Mouse (Mus musculus): ENCODE data around the gene Btbd11. TPM values are rescaled to one million over a fixed set of nuclear protein-coding genes. Genes with fewer than 3 reads are reported as not detected.
A peak's percentile ranks its signal among the peaks of the same experiment; 100 is the strongest.

Btbd11 gene
- polyA plus RNA-seq, 1 experiment = 4.9 TPM

DNA sequence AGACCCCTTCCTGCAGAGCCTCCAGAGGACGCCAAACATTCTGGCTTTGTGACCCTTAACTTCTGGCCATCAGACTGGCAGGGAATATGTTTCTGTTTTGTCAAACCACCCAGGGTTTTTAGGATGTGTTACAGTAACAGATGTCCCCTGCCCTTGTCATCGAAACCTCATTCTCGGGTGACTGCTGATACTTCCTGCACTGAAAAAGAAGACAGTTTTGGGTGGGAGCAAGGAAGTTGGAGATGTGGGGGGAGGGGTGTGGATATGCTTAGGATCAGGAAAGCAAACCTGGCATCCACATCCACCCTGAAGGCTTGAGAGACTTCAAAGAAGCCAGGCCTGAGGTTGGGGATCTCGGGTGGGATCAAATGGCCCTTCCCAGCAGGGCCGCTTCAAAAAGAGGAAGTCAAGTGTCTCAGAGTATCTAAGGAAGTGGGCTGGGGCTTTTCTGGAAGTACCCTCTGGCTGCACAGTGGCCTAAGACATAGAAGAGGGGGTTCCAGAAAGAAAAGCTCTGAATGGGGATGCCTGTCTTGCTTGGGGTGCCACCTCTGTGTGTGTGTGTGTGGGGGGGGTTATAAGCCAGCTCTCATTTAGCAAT, 115.5 kb downstream of the Btbd11 start:
- peaks cover 8% of the 10 kb centered on the region for H3K4me1 ChIP-seq (ENCODE audit: control insufficient read depth, insufficient read depth, low read length)
- H3K36me3 ChIP-seq (ENCODE audit: control insufficient read depth, insufficient read depth, low read length, poor library complexity, severe bottlenecking) = no peaks in the 10 kb centered on the region
- TF ChIP-seq CTCF (IDR thresholded peaks at IDR 0.05; ENCODE audit: low read depth, low read length) (no peak), EP300 (IDR thresholded peaks at IDR 0.05; ENCODE audit: insufficient read depth, low read depth, low read length) (no peak), POLR2A (IDR thresholded peaks at IDR 0.05; ENCODE audit: insufficient read depth, low read length) (no peak)
- H3K9ac ChIP-seq (ENCODE audit: low read depth, poor library complexity, severe bottlenecking) = no peak overlapping the region
- 0 out of 2 replicates have a peak, but pooled peaks cover 3% of the 10 kb centered on the region for H3K9me3 ChIP-seq (replicated peaks; ENCODE audit: control insufficient read depth, insufficient read depth, low read length, poor library complexity, severe bottlenecking)
- H3K4me3 ChIP-seq (ENCODE audit: low read depth, low read length) = no peak overlapping the region
- no peak overlapping the region for H3K27ac ChIP-seq (ENCODE audit: insufficient read depth, low read length)
- no peaks in the 10 kb centered on the region for H3K27me3 ChIP-seq (ENCODE audit: control insufficient read depth, insufficient read depth, low read length, poor library complexity, severe bottlenecking)

DNA sequence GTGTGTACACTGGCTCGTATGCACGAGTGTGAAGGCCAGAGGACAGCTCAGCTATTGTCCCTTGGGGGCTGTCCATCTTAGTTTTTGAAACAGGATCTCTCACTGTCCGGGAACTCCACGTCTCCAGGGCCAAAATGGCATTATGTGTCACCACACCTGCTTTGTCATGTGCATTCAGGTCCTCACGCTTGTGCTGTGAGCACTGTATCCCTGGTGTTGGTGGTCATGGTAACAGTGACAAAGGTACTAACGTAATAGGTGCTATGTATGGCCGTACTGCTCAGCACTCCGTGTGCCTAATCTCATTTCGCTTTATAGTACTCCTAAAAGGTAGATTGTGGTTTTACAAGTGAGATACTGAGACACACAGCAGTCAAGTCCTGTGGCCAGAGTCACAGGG, 116.0 kb downstream of the Btbd11 start:
- Histone ChIP-seq H3K9ac (ENCODE audit: low read depth, poor library complexity, severe bottlenecking) (no peak overlapping the region), H3K27ac (ENCODE audit: insufficient read depth, low read length) (no peak overlapping the region), H3K9me3 (replicated peaks; ENCODE audit: control insufficient read depth, insufficient read depth, low read length, poor library complexity, severe bottlenecking) (0 out of 2 replicates have a peak, but pooled peaks cover 3% of the 10 kb centered on the region), H3K4me3 (ENCODE audit: low read depth, low read length) (no peak overlapping the region), H3K27me3 (ENCODE audit: control insufficient read depth, insufficient read depth, low read length, poor library complexity, severe bottlenecking) (no peaks in the 10 kb centered on the region), H3K4me1 (ENCODE audit: control insufficient read depth, insufficient read depth, low read length) (peaks cover 11% of the 10 kb centered on the region), H3K36me3 (ENCODE audit: control insufficient read depth, insufficient read depth, low read length, poor library complexity, severe bottlenecking) (no peaks in the 10 kb centered on the region)
- TF ChIP-seq POLR2A (IDR thresholded peaks at IDR 0.05; ENCODE audit: insufficient read depth, low read length) (no peak), CTCF (IDR thresholded peaks at IDR 0.05; ENCODE audit: low read depth, low read length) (no peak), EP300 (IDR thresholded peaks at IDR 0.05; ENCODE audit: insufficient read depth, low read depth, low read length) (no peak)

DNA sequence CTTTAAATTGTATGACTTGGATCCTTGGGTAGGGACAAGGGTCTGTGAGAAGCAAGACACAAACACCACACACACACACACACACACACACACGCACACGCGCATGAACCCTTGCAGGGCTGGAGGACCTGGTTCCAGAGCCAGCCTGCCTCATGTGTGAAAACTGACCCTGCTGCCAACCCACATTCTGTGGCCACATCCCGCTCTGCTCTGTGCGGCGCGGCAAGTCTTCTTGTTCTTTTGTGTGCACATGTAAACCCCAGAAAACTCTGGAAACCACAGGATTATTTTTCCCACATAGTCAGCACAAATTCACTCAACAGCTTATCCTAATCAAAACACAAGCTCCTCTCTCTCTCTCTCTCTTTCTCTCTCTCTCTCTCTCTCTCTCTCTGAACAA, 116.8 kb downstream of the Btbd11 start:
- TF ChIP-seq CTCF (IDR thresholded peaks at IDR 0.05; ENCODE audit: low read depth, low read length) = no peak
- no peak for TF ChIP-seq POLR2A (IDR thresholded peaks at IDR 0.05; ENCODE audit: insufficient read depth, low read length)
- TF ChIP-seq EP300 (IDR thresholded peaks at IDR 0.05; ENCODE audit: insufficient read depth, low read depth, low read length) = no peak
- no peak overlapping the region for H3K27ac ChIP-seq (ENCODE audit: insufficient read depth, low read length)

DNA sequence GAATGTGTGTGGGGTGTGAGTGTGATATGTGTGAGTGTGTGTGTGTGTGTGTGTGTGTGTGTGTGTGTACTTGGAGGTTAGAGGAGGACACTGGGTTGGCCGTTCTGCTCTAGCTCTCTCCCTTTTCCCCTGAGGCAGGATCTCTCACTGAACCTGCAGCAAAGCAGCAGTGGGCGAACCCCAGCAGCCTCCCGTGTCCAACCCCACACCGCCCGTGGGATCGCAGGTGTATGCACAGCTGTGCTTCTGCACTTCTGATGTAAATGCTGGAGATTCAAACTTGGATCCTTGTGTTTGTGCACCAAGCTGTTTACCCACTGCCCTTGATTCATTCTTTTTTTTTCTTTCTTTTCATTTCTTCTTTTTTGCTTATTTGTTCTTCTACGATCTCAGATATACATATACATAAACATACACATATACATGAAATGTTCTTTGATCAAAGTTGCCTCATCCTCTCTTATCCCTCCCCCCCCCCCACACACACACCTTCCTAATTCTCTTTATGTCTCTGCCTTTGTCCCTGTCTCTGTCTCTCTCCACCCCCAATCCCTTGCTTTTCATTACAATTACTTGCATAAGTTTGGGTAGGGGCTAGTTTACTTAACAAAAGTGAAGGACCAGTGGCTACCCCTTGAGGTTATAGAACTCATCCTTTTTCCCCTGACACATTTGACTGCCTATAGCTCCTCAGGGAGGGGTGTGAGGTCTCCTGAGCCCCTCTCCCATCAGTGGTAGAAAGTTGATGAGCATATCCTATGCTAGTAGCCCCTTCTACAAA, 120.8 kb downstream of the Btbd11 start:
- no peaks in the 10 kb centered on the region for H3K27me3 ChIP-seq (ENCODE audit: control insufficient read depth, insufficient read depth, low read length, poor library complexity, severe bottlenecking)
- H3K27ac ChIP-seq (ENCODE audit: insufficient read depth, low read length) = peak overlapping the region; percentile 5; the same call in 1 of the 2 replicates
- 0 out of 2 replicates have a peak, but pooled peaks cover 3% of the 10 kb centered on the region for H3K9me3 ChIP-seq (replicated peaks; ENCODE audit: control insufficient read depth, insufficient read depth, low read length, poor library complexity, severe bottlenecking)
- H3K4me1 ChIP-seq (ENCODE audit: control insufficient read depth, insufficient read depth, low read length) = peaks cover 28% of the 10 kb centered on the region
- TF ChIP-seq POLR2A (IDR thresholded peaks at IDR 0.05; ENCODE audit: insufficient read depth, low read length) = no peak
- TF ChIP-seq EP300 (IDR thresholded peaks at IDR 0.05; ENCODE audit: insufficient read depth, low read depth, low read length) = peak; percentile 78
- no peak overlapping the region for H3K9ac ChIP-seq (ENCODE audit: low read depth, poor library complexity, severe bottlenecking)
- no peaks in the 10 kb centered on the region for H3K36me3 ChIP-seq (ENCODE audit: control insufficient read depth, insufficient read depth, low read length, poor library complexity, severe bottlenecking)
- no peak overlapping the region for H3K4me3 ChIP-seq (ENCODE audit: low read depth, low read length)

More for the DNA sequence above, 116.8 kb downstream of the Btbd11 start:
- 0 out of 2 replicates have a peak, but pooled peaks cover 3% of the 10 kb centered on the region for H3K9me3 ChIP-seq (replicated peaks; ENCODE audit: control insufficient read depth, insufficient read depth, low read length, poor library complexity, severe bottlenecking)
- no peak overlapping the region for H3K4me3 ChIP-seq (ENCODE audit: low read depth, low read length)
- no peak overlapping the region for H3K9ac ChIP-seq (ENCODE audit: low read depth, poor library complexity, severe bottlenecking)
- H3K27me3 ChIP-seq (ENCODE audit: control insufficient read depth, insufficient read depth, low read length, poor library complexity, severe bottlenecking) = no peaks in the 10 kb centered on the region
- peaks cover 16% of the 10 kb centered on the region for H3K4me1 ChIP-seq (ENCODE audit: control insufficient read depth, insufficient read depth, low read length)
- H3K36me3 ChIP-seq (ENCODE audit: control insufficient read depth, insufficient read depth, low read length, poor library complexity, severe bottlenecking) = no peaks in the 10 kb centered on the region

DNA sequence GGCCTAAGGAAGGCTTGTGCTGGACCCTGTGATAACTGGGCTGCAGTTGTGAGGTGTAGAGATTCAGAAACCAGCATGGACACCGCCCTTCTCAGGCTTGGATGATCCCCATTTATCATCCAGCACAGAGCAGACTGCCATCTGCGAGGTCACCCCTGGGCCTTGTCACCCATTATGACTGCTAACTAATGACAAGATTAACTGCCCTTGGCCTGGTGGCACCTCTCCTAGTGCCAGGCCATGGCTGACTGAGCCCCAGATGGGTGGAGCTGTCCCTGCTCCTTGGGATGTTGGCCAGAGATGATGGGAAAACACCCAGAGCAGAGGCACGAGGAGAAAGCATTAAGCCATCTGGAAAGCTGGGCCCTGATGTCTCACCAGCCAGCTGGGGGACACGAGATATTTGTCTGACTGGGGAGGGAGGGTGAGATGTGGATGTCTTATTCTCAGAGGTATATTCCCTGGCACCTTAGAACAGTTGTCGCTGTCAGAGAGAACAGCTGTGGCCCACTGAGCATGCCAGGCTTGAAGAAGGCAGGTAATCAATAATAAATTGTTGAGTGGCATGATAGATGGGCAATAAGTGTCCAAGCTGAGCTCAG, 121.7 kb downstream of the Btbd11 start:
- Histone ChIP-seq H3K27ac (ENCODE audit: insufficient read depth, low read length) (peak overlapping the region; percentile 5), H3K36me3 (ENCODE audit: control insufficient read depth, insufficient read depth, low read length, poor library complexity, severe bottlenecking) (no peaks in the 10 kb centered on the region), H3K9ac (ENCODE audit: low read depth, poor library complexity, severe bottlenecking) (no peak overlapping the region), H3K4me3 (ENCODE audit: low read depth, low read length) (no peak overlapping the region), H3K4me1 (ENCODE audit: control insufficient read depth, insufficient read depth, low read length) (peaks cover 32% of the 10 kb centered on the region), H3K27me3 (ENCODE audit: control insufficient read depth, insufficient read depth, low read length, poor library complexity, severe bottlenecking) (no peaks in the 10 kb centered on the region), H3K9me3 (replicated peaks; ENCODE audit: control insufficient read depth, insufficient read depth, low read length, poor library complexity, severe bottlenecking) (no peaks in the 10 kb centered on the region)
- TF ChIP-seq EP300 (IDR thresholded peaks at IDR 0.05; ENCODE audit: insufficient read depth, low read depth, low read length) = no peak
- TF ChIP-seq POLR2A (IDR thresholded peaks at IDR 0.05; ENCODE audit: insufficient read depth, low read length) = no peak
- TF ChIP-seq CTCF (IDR thresholded peaks at IDR 0.05; ENCODE audit: low read depth, low read length) = no peak
